Mouse (Mus musculus): Measurements from ENCODE around the gene Opcml.

Gene Opcml

GRCm38 (mm10) chr9:28752908-28753307 lies 962.3 kb downstream of the Opcml start:
- no peak for ATAC-seq (ENCODE audit: low TSS enrichment)

- ATAC-seq (ENCODE audit: low TSS enrichment): no peak
Measured at GRCm38 (mm10) chr9:28756841-28757451, 966.4 kb downstream of the Opcml start.

GRCm38 (mm10) chr9:28761460-28761859 lies 970.9 kb downstream of the Opcml start:
- no peak for ATAC-seq (ENCODE audit: low TSS enrichment)

GRCm38 (mm10) chr9:28764149-28764548 lies 973.6 kb downstream of the Opcml start:
- ATAC-seq (ENCODE audit: low TSS enrichment): peak; percentile 64; the same call in 1 of the 2 replicates

DNA sequence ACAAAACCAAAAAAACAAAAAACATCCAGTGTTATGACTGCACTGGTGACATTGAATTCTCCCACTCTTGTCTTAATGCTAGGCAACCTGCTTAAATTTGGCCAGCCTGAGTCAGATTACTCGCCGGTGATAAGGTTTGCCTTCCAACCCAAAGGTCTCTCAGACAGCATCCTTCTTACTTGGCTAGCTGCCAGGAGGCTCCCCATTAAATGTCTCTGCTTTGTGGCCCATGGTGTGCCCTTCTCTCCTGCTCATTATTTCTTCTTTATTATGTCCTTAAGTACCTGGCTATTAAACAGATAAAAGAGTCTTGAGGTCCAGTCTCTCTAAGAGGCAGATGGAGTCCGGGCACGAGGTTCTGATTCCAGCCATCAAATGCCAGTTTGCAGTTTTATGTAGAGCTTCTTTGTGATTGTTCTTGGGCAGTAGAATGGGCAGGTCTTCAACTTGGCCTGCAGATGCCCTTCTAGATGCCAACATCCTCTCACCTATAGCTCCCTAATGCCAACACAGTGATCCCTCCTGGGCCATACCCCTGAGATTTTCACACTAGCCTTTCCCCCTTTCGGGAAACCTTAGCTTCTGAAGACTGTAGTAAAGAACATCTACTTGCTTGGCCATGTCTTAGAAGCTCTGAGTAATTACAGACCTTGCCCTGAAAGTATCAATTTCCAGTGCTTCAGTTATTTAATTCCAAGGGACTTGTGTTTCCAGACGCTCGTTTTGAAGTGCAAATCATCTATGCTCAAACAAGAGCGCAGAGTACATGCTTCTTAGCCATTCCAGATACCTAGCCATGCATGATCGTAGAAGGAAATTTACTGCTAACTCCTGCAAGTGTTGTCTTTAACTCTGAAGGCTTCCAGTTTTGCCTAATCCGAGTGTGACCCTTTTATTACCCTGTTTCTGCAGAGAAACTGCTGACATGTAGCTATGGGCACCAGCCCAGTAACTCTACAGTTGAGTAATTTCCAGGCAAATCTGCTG lies 986.2 kb downstream of the Opcml start:
- ATAC-seq (ENCODE audit: low TSS enrichment): no peak

GRCm38 (mm10) chr9:28783834-28784233 lies 993.3 kb downstream of the Opcml start:
- no peak for ATAC-seq (ENCODE audit: low TSS enrichment)

GRCm38 (mm10) chr9:28789439-28789838 lies 998.9 kb downstream of the Opcml start:
- ATAC-seq (ENCODE audit: low TSS enrichment): peak; percentile 83; the same call in 1 of the 2 replicates

DNA sequence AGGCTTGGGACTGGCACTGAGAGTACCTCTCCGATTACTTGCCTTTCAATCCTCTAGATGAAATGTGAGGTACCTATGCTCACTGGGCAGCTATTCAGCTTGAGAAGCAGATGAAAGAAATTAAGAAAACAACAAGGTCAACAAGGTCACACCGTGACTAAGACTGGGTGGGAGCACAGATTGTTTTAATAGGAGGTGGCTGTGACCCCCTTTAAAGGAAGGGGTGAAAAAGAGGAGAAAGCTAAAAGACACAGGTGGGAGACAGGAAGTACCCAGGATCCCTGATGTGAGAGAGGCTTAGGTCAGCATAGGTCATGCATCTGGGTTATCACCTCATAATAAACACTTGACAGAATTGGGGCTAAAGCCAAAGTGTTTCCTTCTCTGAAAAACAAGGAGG lies 1009.5 kb downstream of the Opcml start:
- ATAC-seq (ENCODE audit: low TSS enrichment): no peak

DNA sequence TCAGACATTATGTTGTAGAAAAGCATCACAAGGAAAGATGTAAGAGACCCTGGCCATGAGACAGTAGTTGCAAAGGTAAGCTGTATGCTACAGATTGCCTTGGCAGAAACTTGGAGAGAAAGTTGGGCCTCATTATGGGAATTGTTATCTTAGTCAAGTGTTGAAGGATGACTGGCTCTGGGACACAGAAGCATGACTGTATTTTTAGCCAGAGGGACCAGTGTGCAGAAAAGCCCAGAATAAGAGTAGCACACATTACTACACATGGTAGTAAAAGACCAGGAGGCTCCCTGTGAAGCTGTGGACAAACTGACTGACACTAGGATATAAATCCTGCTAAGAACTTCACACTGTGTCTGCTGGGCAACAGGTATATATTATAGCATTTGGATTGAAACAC lies 1016.1 kb downstream of the Opcml start:
- no peak for ATAC-seq (ENCODE audit: low TSS enrichment)

- peak; percentile 59 for ATAC-seq (ENCODE audit: low TSS enrichment)
Measured at GRCm38 (mm10) chr9:28822060-28822459, 1031.5 kb downstream of the Opcml start.

GRCm38 (mm10) chr9:28822466-28822865 lies 1031.9 kb downstream of the Opcml start:
- ATAC-seq (ENCODE audit: low TSS enrichment): no peak

DNA sequence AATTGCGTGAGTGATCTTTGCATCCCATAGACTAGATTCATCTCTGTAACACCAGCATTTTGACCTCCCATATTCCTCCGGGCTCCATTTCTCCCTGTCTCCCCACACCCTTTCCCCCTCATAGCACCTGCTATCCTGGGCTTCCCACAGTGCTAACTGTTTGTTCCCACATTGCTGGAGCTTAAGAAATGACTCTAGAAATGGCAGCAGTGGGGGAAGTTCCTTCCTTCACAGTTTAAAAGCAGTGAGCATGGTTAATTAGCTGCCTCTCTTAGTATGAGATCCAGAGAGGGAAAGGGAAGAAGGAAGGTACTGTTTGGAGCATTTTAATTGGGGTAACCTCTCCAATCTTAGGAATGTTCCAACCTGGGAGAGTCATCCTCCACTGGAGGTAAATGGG lies 1035.2 kb downstream of the Opcml start:
- peak; percentile 83 for ATAC-seq (ENCODE audit: low TSS enrichment)

- peak; percentile 94 for ATAC-seq (ENCODE audit: low TSS enrichment)
Measured at GRCm38 (mm10) chr9:28845961-28846570, 1055.5 kb downstream of the Opcml start.

DNA sequence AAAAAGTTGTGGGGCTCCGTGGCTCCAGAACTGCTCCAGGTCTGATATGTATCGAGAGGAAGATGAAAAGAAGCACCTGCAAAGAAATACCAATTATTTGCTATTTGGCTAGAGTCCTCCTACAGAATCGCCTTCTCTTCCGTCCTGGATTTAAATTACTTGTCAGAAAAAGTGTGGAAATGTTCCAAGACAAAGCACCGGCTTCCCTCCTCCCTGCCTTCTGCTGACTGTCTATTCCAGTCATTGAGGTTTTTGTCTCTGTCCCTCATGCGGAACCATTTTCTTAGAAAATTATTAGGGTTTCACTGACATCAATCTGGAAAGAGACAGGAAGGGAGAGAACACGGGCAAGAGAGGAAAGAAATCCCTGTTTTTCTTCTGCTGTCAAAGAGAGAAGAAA lies 1065.3 kb downstream of the Opcml start:
- ATAC-seq (ENCODE audit: low TSS enrichment): peak; percentile 50; the same call in 1 of the 2 replicates

GRCm38 (mm10) chr9:28861983-28862382 lies 1071.4 kb downstream of the Opcml start:
- ATAC-seq (ENCODE audit: low TSS enrichment): peak; percentile 53; the same call in 1 of the 2 replicates

DNA sequence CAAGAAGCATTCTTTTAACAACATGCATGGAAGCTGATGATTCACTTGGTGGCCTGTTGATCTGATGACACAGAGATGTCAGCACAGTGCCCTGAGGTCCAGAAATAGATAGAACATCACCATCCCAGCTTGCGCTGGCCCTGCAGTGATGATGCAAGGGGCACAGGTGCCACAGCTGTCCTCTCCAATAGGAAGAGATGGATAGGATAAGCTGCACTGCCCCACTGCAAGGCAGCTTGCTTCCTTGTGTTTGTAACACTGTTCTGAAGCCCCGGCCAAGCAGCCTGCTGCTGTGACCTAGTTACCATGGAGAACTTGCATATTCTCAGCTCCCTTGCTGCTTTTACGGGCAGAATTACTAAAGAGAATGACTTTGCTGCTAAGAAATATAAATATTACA lies 1076.7 kb downstream of the Opcml start:
- peak; percentile 86 for ATAC-seq (ENCODE audit: low TSS enrichment)

- no peak for ATAC-seq (ENCODE audit: low TSS enrichment)
Measured at GRCm38 (mm10) chr9:28870478-28870877, 1079.9 kb downstream of the Opcml start.

DNA sequence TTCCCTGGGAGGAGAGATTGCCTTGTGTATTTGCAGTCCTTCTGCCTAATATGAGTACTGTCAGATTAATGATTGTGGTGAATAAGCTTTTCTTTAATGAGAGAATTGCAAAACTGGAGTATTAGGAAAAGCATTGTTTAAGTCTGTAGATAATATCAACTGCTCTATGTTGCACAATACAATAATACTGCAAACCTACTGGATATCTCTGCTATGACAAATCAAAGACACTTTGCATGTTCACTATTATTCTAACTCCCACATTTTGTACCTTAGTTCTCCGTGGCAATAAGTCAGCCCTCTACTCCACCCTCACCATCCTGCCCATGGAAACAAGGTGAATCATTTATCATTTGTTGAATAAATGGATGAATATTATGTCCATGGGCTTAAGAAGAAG lies 1092.0 kb downstream of the Opcml start:
- ATAC-seq (ENCODE audit: low TSS enrichment): no peak

DNA sequence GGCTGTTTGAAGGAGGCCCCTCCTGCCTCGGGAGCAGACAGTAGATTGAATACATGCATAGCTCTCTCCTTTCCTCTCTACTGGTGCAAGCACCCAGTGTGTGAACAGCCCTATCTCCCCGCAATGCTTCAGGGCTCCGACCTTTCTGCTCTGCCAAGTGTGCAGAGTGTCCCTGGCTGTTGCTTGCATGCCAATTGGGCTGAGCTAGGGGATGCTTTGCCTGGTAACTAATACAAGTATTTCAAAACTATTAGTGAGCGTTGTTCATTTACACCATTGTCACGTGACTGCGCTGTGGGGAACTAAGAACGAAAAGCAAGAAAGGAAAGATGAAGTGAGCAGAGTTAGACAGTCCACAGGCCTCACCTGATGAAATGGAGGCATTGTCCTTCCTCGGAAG lies 1101.0 kb downstream of the Opcml start:
- no peak for ATAC-seq (ENCODE audit: low TSS enrichment)

DNA sequence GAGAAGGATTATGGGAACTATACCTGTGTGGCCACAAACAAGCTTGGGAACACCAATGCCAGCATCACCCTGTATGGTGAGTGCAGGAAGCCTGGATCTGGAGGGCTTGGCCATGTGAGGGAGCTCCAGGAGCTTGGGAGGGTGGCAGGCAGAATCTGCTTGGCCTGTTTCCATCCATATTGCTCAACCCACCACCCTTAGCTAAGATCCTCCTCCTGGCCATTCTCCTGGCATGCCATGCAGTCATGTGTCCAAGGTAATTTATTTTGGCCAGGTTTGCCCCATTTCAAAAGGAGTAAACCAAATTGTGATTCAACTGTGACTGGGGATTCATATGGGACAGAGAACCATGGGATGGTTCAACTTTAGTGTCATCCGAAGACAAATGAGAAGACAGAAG lies 1112.7 kb downstream of the Opcml start:
- no peak for ATAC-seq (ENCODE audit: low TSS enrichment)

- no peak for ATAC-seq (ENCODE audit: low TSS enrichment)
Measured at GRCm38 (mm10) chr9:28909738-28910137, 1119.2 kb downstream of the Opcml start.

- ATAC-seq (ENCODE audit: low TSS enrichment): no peak
Measured at GRCm38 (mm10) chr9:28911571-28912185, 1121.1 kb downstream of the Opcml start.

Data from frontal cortex, adult (tissue).